In the genomic region with DNA sequence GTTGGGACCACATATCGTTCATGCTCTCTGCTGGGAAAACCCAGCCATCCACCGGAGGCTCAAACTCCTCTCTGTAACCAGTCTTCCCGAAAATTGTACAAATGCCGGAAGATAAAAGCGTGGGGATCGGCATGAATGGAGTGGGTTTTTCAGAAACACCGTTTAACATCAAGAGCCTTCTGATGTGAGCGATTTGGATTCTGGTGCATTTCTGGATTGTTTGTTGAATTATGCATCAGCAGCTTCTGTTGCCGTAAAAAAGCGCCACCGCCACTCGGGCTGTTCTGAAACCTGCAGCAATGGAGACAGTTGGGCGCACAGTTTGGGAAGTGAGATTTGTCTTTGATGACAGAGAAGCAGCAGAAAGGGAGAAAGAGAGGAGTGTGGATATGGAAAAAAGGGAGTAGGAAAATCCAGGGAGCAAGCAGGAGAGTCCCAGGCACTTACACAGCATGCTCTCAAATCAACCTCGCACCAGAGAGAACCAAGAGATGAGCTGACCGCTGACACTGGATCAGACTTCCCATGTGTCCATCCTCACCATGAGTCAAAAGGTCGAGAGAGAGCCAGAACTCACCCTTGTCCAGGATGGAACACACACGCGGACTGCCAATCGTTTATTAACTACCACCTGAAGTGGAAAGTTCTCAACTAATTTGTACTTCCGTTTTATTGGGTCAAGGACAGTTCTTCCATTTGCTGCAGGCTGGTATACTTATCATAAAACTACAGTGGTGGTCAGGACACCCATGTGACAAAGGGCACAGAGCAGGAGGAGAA, we compare ENCODE assay signal across 16 mouse cellular contexts.
DNase-seq lines count a peak whose midpoint lies in the region; ATAC-seq lines count a peak whose summit lies in the region.
"Had no signal": no experiment of that assay in that cellular context is flagged by ENCODE, and none has a peak within 500 bp of the region (broad histone marks: within the 10 kb centered on the region; RNA-seq: fewer than 3 reads in every experiment).

No protein-coding gene starts in this region.

- no peaks in the 10 kb centered on the region for H3K36me3 ChIP-seq in forebrain, embryonic 16.5 days (ENCODE audit: control insufficient read depth, insufficient read depth)
- no peaks in the 10 kb centered on the region for H3K36me3 ChIP-seq in forebrain, embryonic 12.5 days (replicated peaks)
- H3K36me3 ChIP-seq in limb, embryonic 10.5 days = no peaks in the 10 kb centered on the region
- H3K36me3 ChIP-seq: lung, embryonic 15.5 days had no signal

- 77% methylated on average over 20 of the region's 20 CpGs for WGBS in forebrain, embryonic 16.5 days
- 90% methylated on average over 20 of the region's 20 CpGs for WGBS in forebrain, embryonic 12.5 days
- WGBS in limb, embryonic 10.5 days = 84% methylated on average over 20 of the region's 20 CpGs

- H3K27ac ChIP-seq in forebrain, embryonic 16.5 days (ENCODE audit: low read length) = peak overlapping the region; percentile 31
- H3K27ac ChIP-seq in forebrain, embryonic 12.5 days = no peak overlapping the region
- H3K27ac ChIP-seq in limb, embryonic 10.5 days = peak overlapping the region; percentile 63
- H3K27ac ChIP-seq: hindbrain, postnatal 0 days; lung, embryonic 15.5 days had no signal

- H3K9ac ChIP-seq in forebrain, embryonic 16.5 days (replicated peaks; ENCODE audit: low read depth, low read length) = no peak overlapping the region
- no peak overlapping the region for H3K9ac ChIP-seq in forebrain, embryonic 12.5 days
- H3K9ac ChIP-seq: lung, embryonic 15.5 days had no signal

- no peak overlapping the region for H3K4me3 ChIP-seq in forebrain, embryonic 16.5 days (replicated peaks; ENCODE audit: low read length)
- H3K4me3 ChIP-seq in forebrain, embryonic 12.5 days (replicated peaks) = no peak overlapping the region
- H3K4me3 ChIP-seq in limb, embryonic 10.5 days = no peak overlapping the region
- H3K4me3 ChIP-seq: lung, embryonic 15.5 days; megakaryocyte, embryonic 14.5 days had no signal

- ATAC-seq in forebrain, embryonic 16.5 days = peak; percentile 19; the same call in 1 of the 2 replicates
- no peak for ATAC-seq in forebrain, embryonic 12.5 days (ENCODE audit: low FRiP score)
- ATAC-seq: hindbrain, postnatal 0 days; Patski had no signal

- H3K27me3 ChIP-seq in forebrain, embryonic 16.5 days (replicated peaks; ENCODE audit: control insufficient read depth, insufficient read depth, low read length) = no peaks in the 10 kb centered on the region
- no peaks in the 10 kb centered on the region for H3K27me3 ChIP-seq in forebrain, embryonic 12.5 days
- peaks cover 13% of the 10 kb centered on the region; the same call in 1 of the 2 replicates for H3K27me3 ChIP-seq in limb, embryonic 10.5 days (ENCODE audit: low read depth, poor library complexity, severe bottlenecking)
- H3K27me3 ChIP-seq: Patski had no signal

- H3K9me3 ChIP-seq in forebrain, embryonic 16.5 days (ENCODE audit: control insufficient read depth, low read length) = no peaks in the 10 kb centered on the region
- no peaks in the 10 kb centered on the region for H3K9me3 ChIP-seq in forebrain, embryonic 12.5 days
- H3K9me3 ChIP-seq in limb, embryonic 10.5 days (replicated peaks) = no peaks in the 10 kb centered on the region
- H3K9me3 ChIP-seq: lung, embryonic 15.5 days; megakaryocyte, embryonic 14.5 days had no signal

- no peak overlapping the region for H3K4me2 ChIP-seq in forebrain, embryonic 16.5 days (ENCODE audit: low read length)
- H3K4me2 ChIP-seq in forebrain, embryonic 12.5 days = no peak overlapping the region
- H3K4me2 ChIP-seq: lung, embryonic 15.5 days had no signal

- H3K4me1 ChIP-seq in forebrain, embryonic 16.5 days (replicated peaks; ENCODE audit: control insufficient read depth, insufficient read depth, low read length) = peaks cover 43% of the 10 kb centered on the region
- peaks cover 4% of the 10 kb centered on the region for H3K4me1 ChIP-seq in forebrain, embryonic 12.5 days
- peaks cover 55% of the 10 kb centered on the region for H3K4me1 ChIP-seq in limb, embryonic 10.5 days

- DNase-seq in left cerebral cortex, adult 18-20 months (ENCODE audit: low spot score in 2 of 2) = peak; percentile 24 to 52
- DNase-seq in left cerebral cortex, adult 11 months (ENCODE audit: low spot score) = no peak
- DNase-seq in kidney, adult 9 months = peak; percentile 88
- DNase-seq in limb, embryonic 10.5 days (ENCODE audit: low spot score) = no peak
- DNase-seq in gastrocnemius, postnatal 4 days (ENCODE audit: low spot score in 2 of 2) = no peak
- DNase-seq in cerebellum, postnatal 25 days = no peak
- DNase-seq: cerebellum, adult 9-10 months; heart, postnatal 14 days; liver; thymus, postnatal 4 days had no signal

Comparison
In these comparisons a context has a peak if more than half of its experiments do, and no peak if none do; other contexts are left out.
1. DNase-seq: peak in left cerebral cortex, adult 18-20 months (2 of 2) and kidney, adult 9 months (single experiment); none in left cerebral cortex, adult 11 months (single experiment), limb, embryonic 10.5 days (single experiment), gastrocnemius, postnatal 4 days (0 of 2) and cerebellum, postnatal 25 days (0 of 2).